Mouse (Mus musculus) heart, postnatal 36 days (tissue): Measurements from ENCODE around the gene Faap20. TPM values are rescaled to one million over a fixed set of nuclear protein-coding genes. Genes with fewer than 3 reads are reported as not detected.

Source experiments
- DNase-seq, 2 experiments: peaks; one replicate each; pipeline ENCODE4 v3.0.0; 2021 to 2022
- intact Hi-C: fragments of 180-260 bp; cut with DNase I; formaldehyde crosslinking; loops from one replicate; pipeline ENCODE4 v1.15.1; 2025
- total RNA-seq, 2 experiments: library from RNA; stranded (reverse); gene quantifications; 2 replicates each; pipeline ENCODE4 v1.2.3; 2021

Faap20 gene
- total RNA-seq, 2 experiments from 2014 or later, result 14.5 to 18.3 TPM

DNA sequence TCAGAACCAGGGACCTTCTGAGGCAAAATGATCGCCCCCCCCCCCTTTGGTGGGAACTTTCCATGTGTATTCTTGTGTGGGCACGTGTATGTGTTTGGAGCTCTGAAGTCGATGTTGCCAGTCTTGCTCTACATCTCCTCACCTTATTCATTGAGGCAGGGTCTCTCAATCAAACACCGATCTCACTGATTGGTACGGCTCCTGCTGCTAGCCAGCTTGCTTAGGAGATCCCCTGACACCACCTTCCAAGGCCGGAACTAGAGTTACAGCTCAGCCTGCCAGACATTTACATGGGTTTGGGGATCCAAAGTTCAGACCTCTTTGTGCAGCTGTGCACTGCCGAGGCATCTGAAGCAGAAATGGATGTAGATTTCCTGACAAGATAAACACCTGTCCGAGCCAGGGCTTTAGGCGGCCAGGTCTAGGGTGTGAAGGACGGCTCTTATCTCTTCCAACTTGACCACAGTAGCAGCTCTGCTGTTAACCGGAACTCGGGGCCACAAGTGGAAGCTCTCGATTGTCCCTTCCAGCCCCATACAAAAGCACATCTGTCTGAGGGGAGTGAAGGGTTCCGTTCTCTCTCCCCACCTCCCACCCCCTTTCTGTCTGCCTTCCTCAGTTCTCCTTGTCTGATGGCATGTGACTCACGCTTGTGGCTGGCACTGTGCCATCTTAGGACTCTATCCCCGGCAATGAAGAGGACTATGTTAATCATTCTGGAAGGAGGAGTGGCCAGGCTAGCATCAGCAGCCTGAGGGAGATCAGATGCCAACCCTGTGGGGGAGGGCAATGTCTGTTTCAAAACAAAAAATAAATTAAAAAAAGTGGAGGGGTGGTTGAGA, 30.5 kb downstream of the Faap20 start:
- intact Hi-C loops, result no loop called here
- DNase-seq, result no peak

GRCm38 (mm10) chr4:155280768-155281121, 31.1 kb downstream of the Faap20 start:
- intact Hi-C loops, result no loop called here
- DNase-seq, result no peak

DNA sequence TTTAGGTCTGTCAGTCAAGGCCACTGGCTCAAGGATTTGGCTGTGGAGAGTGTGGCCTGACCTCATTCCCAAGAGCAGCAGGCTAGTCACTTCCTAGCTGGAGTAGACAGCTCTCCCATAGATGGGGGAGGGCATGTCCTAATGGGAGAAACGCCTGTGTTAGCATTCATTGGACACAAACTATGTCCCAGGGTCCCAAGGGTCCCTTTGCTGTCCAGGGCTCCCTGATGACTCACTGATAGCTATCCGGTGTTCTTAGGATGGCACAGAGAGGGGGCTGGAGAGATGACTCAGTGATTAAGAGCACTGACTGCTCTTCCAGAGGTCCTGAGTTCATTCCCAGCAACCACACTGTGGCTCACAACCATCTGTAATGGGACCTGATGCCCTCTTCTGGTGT, 31.6 kb downstream of the Faap20 start:
- intact Hi-C loops, result no loop called here
- no peak for DNase-seq

GRCm38 (mm10) chr4:155281652-155282051, 32.0 kb downstream of the Faap20 start:
- intact Hi-C loops, result no loop called here
- no peak for DNase-seq

GRCm38 (mm10) chr4:155282231-155282630, 32.6 kb downstream of the Faap20 start:
- intact Hi-C loops, result no loop called here
- DNase-seq, result no peak

DNA sequence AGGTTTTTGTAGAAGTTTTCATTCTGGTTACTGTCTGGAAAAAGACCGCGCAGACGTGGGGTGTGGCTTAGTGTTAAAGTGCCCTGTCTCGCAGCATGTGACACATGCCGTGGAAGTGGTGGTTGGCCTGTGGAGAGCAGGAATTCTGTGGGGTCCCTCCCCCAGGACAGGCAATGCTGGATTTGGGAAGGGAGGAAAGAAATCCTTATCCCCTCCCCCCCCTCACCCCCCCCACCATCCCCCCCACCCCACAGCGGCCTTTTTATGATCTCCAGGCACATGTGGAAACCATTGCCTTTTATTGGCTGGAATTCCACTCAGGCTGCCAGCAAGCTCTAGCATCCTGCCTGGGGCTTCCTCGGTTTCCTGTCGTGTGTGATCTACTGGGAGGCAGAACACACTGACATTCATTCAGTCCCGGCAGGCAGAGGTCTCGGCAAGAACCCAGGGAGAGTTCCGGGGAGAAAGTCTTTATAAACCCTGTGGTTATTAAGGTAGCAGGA, 33.5 kb downstream of the Faap20 start:
- DNase-seq, result peak; percentile 18 to 24
- intact Hi-C loops, result no loop called here

DNA sequence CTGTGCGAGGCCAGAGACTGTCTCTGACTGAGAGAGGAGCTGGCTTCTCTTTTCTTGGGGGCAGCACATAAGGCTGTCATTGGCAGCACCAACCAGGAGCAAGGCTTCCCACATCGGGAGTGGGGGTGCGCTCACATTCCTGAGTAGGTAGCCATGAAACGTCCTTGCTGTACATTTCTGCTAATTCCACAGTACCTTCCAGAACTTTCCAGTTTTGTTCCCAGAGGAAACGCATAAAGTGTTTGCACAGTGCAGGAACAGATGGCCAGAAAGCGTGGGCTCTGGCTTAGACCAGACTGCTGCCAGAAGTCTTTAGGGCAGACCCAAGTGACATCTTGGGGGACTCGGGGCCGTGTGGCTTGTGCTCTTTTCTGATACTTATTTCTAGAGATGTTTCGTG, 34.0 kb downstream of the Faap20 start:
- no peak for DNase-seq
- intact Hi-C loops, result no loop called here

GRCm38 (mm10) chr4:155284521-155285379, 35.1 kb downstream of the Faap20 start:
- no peak for DNase-seq
- intact Hi-C loops, result loop anchor here (2.0 kb wide), 1 partner anchor 16 kb away; no protein-coding TSS in a partner anchor

- no peak for DNase-seq
- intact Hi-C loops, result no loop called here
Measured at GRCm38 (mm10) chr4:155286090-155286489, 36.5 kb downstream of the Faap20 start.

GRCm38 (mm10) chr4:155287713-155288112, 38.1 kb downstream of the Faap20 start:
- intact Hi-C loops, result no loop called here
- no peak for DNase-seq

DNA sequence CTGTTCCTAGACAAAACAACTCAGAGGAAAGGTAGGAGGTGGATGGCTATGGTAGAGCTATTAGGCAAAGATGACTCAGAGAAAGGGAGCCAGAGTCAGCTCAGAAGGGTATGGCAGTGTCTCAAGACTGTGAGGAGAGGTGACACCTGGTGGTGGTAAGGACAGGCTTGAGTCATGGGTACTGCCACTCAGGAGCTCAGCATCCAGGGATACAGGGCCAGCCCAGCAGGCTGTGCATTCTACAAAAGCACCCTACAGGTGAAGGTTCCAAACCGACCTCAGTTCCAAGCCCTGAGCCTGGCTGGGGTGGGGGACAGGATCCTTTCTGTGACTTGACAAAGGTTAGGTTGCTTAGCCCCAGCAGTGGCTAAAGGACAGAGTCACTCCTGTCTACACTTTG, 39.0 kb downstream of the Faap20 start:
- DNase-seq, result no peak
- intact Hi-C loops, result no loop called here

GRCm38 (mm10) chr4:155290045-155290444, 40.4 kb downstream of the Faap20 start:
- intact Hi-C loops, result no loop called here
- no peak for DNase-seq

DNA sequence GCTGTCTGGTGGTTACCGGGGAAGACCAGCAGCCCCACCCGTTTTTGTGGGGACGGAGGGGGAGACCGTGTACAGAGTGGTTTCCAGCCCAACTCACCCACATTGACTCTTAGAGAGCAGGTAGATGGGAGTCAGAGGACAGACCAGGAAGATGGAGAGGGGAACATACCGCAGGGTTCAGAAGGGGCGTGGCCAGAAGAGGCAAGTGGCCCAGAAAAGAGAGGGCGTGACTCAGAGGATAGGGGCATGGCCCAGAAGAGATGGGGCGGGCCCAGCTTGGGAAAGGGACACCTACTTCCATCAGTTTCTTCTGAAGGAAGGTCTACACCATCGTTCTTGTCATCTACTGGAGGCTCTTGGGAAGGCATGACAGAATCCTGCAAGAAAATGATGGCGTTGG, 43.3 kb downstream of the Faap20 start:
- intact Hi-C loops, result no loop called here
- DNase-seq, result no peak

- intact Hi-C loops, result no loop called here
- DNase-seq, result no peak
Measured at GRCm38 (mm10) chr4:155294381-155294780, 44.8 kb downstream of the Faap20 start.

DNA sequence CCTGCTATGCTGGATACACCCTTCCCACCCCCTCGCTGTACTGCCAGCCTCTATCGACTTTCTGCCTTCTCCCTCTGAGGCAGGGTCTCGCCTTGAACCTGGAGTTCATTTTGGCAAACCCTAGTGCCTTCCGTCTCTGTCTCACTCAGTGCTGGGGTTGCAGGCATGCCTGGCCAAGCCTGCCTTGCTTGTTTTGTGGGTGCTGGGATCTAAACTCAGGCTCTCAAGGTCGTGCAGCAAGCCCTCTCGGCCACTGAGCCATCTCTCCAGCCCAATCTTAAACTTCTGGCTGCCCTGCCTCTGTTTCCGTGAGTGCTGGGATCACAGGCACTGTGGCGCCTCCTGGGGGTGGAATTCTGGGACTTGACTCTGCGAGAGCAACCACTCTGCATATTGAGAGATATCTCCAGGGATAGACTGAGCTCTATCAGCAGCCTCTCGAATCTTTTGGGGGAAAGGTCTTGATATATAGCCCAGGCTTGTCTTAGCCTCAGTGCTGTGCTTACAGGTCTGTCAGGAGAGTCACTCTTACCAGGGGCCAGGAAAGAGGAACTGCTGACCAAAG, 45.5 kb downstream of the Faap20 start:
- no peak for DNase-seq
- intact Hi-C loops, result no loop called here

DNA sequence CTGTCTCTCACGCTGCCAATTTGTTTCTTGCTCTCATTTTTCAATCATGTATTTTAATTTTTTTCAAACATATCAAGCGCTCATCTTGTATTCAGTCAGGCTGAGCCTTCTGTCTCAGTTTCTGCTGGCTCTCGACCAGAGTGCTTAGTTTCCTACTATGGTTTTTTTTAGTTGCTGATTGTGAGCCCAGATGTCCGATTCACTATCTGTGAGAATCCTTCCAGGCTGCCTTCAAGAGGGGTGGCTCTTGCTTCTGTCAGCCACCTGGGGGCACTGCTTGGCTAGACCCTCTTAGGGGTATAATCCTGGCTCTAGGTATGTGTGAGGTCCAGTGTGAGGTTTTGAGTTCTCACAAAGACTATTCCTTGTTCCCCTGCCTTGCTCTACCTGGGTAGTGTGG, 46.4 kb downstream of the Faap20 start:
- no peak for DNase-seq
- intact Hi-C loops, result no loop called here

GRCm38 (mm10) chr4:155297057-155297456, 47.5 kb downstream of the Faap20 start:
- intact Hi-C loops, result no loop called here
- peak in 1 of 2 experiments; percentile 32 for DNase-seq

- intact Hi-C loops, result no loop called here
- no peak for DNase-seq
Measured at GRCm38 (mm10) chr4:155298826-155299225, 49.2 kb downstream of the Faap20 start.

GRCm38 (mm10) chr4:155300421-155301097, 51.0 kb downstream of the Faap20 start:
- intact Hi-C loops, result no loop called here
- no peak for DNase-seq

DNA sequence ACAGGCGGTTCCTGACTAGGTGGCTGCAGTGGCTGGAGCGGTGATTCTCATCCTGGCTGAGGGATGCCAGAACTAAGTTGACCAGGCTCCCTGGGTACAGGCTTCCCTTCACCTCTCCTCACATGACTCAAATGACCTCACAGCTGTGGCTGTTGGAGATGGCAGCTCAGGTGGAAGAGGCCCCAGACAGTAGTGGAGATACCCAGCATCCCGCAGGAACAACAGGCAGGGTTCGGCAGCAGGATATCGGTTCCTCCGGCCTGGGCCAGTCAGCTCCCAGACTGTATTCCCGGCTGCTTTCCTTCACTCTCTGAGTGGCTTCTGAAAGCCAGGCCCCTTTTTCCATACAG, 51.5 kb downstream of the Faap20 start:
- intact Hi-C loops, result no loop called here

DNA sequence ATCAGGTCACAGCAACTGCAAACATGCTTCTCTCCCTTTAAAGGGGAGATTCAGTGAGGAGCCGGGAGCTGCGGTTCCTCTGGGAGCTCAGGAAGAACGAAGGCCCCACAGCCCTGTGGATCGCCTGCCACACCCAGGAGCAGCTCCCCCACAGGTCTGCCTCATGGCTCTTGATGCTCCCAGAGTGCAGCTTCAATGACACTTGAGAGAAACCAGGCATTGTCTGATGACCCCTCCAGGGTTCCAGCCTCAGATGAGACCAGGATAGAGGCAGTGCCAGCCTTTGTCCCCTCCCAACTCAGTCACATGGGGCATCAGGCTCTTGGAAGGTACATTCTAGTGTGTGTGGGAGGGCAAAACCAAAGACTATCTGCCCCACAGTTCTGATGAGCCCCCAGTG, 52.4 kb downstream of the Faap20 start:
- intact Hi-C loops, result no loop called here
- no peak for DNase-seq

More for the DNA sequence above, 51.5 kb downstream of the Faap20 start:
- DNase-seq, result no peak
